8 mouse cellular contexts compared by ENCODE assay signal in genomic region chr19:36409280-36409860, GRCm38 (mm10).
DNase-seq lines count a peak whose midpoint lies in the region; ATAC-seq lines count a peak whose summit lies in the region.

No protein-coding gene starts in this region.

- H3K4me2 ChIP-seq in hindbrain, embryonic 16.5 days (ENCODE audit: low read length) = peak overlapping the region; percentile 95

- H3K36me3 ChIP-seq in hindbrain, embryonic 16.5 days (ENCODE audit: control insufficient read depth, insufficient read depth, low read length) = no peaks in the 10 kb centered on the region
- H3K36me3 ChIP-seq in macrophage (ENCODE audit: inconsistent target) = no peaks in the 10 kb centered on the region

- no peaks in the 10 kb centered on the region for H3K9me3 ChIP-seq in hindbrain, embryonic 16.5 days (ENCODE audit: control insufficient read depth, low read length)

- under 1% methylated on average over 33 of the region's 53 CpGs for WGBS in hindbrain, embryonic 16.5 days
- WGBS in macrophage (ENCODE audit: missing documents) = 2% methylated on average over 52 of the region's 53 CpGs

- H3K79me2 ChIP-seq in macrophage (ENCODE audit: inconsistent target) = peaks cover 15% of the 10 kb centered on the region; the same call in 1 of the 2 replicates

- peaks cover 4% of the 10 kb centered on the region for H3K27me3 ChIP-seq in hindbrain, embryonic 16.5 days (replicated peaks; ENCODE audit: control insufficient read depth, insufficient read depth, low read length)

- DNase-seq in R1 (ENCODE audit: low read depth, low spot score) = peak; percentile 83
- peak; percentile 90 to 95 for DNase-seq in cerebellum, postnatal 25 days
- peak; percentile 85 to 86 for DNase-seq in frontal cortex, postnatal 36 days (ENCODE audit: low spot score in 2 of 2)
- DNase-seq in left cerebral cortex, adult 18-20 months (ENCODE audit: low spot score in 2 of 2) = peak; percentile 88 to 89
- DNase-seq in right cerebral cortex, adult 18-20 months = peak; percentile 92
- peak; percentile 84 for DNase-seq in urinary bladder, postnatal 10 days (ENCODE audit: low spot score)

- H3K27ac ChIP-seq in hindbrain, embryonic 16.5 days (ENCODE audit: low read depth, low read length) = peak overlapping the region; percentile 40; the same call in 1 of the 2 replicates
- H3K27ac ChIP-seq in macrophage = no peak overlapping the region

- peak overlapping the region; percentile 76 for H3K9ac ChIP-seq in hindbrain, embryonic 16.5 days (ENCODE audit: low read depth, low read length)

- peak; percentile 98 for ATAC-seq in hindbrain, embryonic 16.5 days

- peak overlapping the region; percentile 74 for H3K4me3 ChIP-seq in hindbrain, embryonic 16.5 days (ENCODE audit: low read length)
- H3K4me3 ChIP-seq in macrophage (ENCODE audit: inconsistent target) = peak overlapping the region; percentile 20; the same call in 1 of the 2 replicates

- peaks cover 7% of the 10 kb centered on the region for H3K4me1 ChIP-seq in hindbrain, embryonic 16.5 days (ENCODE audit: control insufficient read depth, insufficient read depth, low read depth, low read length)
